Mouse (Mus musculus) A20 (cell line): ENCODE measurements at regions not wholly inside any gene's neighbourhood (a gene's known extent, or its start where the extent isn't known, plus 50 kb on each side); places are given as distances from the start of the nearest gene placed in this dataset.
"Not testable (repeated sequence)": the region's sequence is repeated elsewhere in the genome, so short reads cannot be mapped to it uniquely, and the experiment has no call there.

Experiments used
- DNase-seq: peaks from one replicate; pipeline ENCODE4 v3.0.0-alpha.2; 2011; ENCODE audit warnings: low read depth, low spot score

- DNase-seq: no peak
Observed at GRCm38 (mm10) chr4:110038696-110039095, 60.8 kb downstream of the Dmrta2 start.

DNA sequence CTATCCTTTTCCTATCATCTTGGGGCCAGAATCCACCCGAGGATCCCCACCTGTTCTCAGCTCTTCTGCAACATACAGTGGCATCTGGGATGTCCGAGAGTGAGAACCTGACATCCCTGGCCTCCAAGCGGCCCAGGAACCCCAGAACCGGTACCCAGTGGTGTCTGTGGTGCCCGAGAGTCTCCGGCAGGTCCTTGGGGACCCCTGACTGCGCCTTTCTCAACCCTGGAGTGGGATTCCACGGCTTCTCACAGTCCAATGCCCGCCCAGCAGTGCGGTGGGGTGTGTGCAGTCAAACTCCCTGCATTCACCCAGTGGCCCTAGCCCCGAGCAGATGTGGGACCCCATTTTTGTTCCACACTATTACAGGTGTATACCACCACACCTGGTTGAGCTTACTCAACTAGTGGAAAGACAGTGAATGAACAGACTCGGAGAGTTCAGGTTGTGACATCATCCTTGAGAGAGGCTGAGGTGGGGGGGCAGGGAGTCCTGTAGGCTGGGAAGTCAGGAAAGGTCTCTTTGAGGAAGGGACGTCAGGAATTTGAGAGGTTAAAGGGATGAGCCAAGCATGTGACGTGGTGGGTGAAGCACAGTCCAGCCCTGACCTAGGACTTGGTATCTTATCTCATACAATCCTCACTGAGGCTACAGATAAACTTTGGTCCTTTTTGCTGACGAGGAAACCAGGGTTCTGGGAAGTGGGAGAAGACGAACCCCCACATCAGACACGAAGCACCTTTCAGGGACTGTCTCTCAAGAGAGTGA, 67.2 kb downstream of the Dmrta2 start:
- no peak for DNase-seq

- no peak for DNase-seq
Observed at GRCm38 (mm10) chr4:110045651-110046269, 67.9 kb downstream of the Dmrta2 start.

DNA sequence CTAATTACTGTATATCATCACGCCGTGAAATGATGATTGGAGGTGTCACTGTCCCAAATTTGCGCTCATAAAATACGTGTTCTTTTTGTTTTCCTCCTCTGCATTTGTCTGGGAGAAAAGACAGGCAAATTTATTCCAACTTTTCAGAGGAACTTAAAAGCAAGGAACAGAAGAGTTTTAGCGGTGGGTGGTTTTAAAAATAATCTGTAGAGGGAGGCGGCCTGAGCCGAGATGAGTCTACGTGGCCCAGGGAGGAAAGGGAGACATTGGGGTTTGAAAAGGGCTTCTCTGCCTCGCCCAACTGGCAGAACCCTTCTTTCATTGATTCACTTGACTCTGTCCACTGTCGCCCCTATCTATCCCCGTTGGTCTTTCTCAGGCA, 68.4 kb downstream of the Dmrta2 start:
- DNase-seq: no peak

- DNase-seq: peak; percentile 45
Observed at GRCm38 (mm10) chr4:110050393-110051280, 72.8 kb downstream of the Dmrta2 start.

- DNase-seq: no peak
Observed at GRCm38 (mm10) chr4:110051281-110051665, 73.4 kb downstream of the Dmrta2 start.

DNA sequence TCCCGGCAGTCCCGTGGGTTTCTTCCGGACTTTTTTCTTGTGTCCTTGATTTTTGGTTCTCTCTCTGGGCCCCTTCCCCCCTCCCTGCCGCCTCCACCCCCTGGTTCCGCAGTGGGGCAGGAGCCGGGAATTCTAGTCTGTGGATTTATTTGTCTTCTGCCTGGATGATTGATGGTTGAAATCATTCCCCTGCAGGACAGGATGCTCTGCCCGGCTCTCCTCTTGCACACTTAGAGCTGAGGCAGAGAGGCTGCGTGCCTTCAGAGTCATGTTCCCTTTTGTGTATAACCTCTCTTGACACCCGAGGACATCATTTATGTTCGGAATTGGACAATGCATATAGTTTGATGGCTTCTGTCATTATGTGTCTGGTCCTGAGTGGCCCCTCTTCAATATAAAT, 74.0 kb downstream of the Dmrta2 start:
- DNase-seq: no peak

- no peak for DNase-seq
Observed at GRCm38 (mm10) chr4:110052998-110053397, 75.1 kb downstream of the Dmrta2 start.

DNA sequence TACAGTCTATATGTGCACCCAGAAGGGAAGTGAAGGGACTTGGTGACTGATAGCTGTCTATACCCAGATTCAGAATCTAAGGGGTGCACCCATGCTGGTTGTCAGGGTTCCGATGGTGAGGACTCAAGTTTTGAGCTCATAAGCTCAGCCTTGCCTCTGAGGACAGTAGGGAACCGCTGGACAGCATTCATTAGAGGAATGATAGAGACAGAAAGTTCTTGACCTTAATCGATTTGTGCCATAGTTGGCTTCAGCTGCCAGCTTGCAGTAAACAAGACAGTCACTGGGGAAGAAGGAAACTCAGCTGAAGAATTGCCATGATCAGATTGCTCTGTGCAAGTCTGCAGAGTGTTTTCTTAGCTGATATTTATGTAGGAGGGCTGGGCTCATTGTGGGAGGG, 96.0 kb downstream of the Dmrta2 start:
- DNase-seq: no peak

GRCm38 (mm10) chr4:110083371-110083770, 105.5 kb downstream of the Dmrta2 start:
- no peak for DNase-seq

DNA sequence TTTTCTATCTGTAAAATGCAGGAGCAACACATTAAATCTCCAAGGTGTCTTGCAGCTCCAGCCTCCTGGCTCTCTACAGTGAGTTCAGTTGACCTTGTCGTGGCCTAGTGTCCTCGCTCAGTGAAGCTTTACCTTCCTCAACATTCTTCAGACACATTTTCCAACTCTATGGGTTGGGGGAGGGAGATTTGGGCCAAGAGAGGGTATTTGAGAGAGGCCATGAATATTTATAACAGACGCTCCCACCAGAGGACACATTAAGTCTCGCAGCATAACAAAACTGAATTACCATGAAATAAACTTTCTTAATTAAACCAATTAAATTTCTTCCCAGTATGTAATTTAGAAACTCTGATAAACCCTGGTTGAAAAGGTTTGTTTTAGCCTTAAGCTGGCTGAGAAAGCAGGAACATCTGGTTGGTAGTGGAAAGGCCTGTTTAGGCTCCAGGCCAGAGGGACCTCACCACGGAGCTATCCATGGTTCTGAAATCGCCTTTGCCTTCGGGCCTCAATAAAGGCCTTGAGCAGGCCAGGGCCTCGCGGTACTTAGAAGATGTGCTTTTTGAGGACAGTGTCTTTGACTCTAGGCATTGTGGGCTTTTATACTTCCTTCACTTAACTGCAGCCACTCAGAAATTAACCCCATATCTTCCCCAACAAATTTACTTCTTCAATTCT, 109.9 kb downstream of the Dmrta2 start:
- peak; percentile 37 for DNase-seq

DNA sequence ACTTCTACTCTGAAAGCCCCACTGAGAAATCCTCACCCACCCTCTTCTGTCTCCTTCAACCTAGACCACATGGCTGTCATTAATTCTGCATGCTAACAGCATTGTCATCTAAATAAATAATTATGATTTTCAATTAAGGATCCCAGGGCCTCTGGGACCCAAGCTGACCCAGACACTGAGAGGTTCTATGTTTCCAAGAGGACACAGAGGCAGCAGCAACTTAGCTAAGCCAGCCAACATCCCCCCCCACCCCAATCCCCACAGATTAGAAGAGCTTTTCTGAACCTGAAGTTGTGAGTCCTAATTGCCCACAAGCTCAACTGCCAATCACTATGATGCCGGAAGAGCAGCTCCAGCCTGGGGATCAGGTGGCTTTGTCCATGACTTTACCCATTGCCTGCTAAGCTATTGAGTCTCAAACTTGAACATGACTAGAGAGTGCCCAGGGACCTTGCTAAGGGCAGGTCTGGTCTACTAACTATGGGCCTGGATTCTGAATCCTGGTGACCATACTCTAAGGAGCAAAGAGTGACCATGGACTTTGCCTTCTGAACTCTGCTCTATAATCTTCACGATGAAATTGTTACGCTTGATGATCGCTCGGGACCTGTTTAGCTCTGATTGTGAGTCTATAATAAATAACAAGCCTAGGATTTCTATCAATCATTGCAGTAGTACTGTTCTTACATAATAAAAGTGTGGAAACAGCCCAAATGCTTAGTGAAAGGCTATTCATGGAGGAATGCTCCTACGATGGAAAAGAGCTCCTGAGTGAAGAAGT, 115.4 kb downstream of the Dmrta2 start:
- no peak for DNase-seq

DNA sequence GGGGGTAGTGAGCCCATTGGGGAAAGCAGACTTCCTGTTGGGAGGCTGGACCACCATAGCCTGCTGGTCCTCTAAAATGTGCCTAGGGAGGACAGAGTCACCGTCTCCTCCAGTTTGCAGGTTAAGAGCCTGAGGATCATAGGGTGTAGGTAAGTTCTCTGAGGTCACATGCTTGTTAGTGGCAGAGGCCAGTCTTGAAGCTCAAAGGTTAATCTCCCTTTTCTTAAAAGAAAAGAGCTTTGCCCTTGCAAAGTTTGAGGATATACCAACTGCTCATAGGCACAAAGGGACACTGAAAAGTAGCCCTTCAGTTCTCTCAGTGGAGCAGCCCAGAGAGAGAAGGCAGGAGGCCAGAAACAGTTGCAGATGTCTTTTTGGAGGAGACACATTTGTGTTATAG, 116.7 kb downstream of the Dmrta2 start:
- no peak for DNase-seq

- no peak for DNase-seq
Observed at GRCm38 (mm10) chr4:110095760-110096593, 118.1 kb downstream of the Dmrta2 start.

DNA sequence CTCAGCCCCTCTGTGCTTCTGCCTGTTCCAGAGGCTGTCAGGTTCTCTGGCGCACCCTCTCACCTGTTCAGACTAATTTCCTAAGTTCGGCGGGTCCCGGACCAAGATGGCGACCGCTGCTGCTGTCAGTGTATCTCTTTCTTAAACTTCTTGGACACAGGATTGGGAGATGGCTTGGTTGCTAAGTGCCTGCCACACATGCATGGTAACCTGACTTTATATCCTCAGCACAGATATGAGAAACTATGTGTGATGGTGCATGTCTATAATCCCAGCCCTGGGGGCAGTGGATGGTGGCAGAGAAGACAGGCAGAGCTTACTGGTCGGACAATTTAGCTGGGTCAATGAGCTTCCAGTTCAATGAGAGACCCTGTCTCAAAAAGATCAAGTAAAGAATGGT, 126.3 kb downstream of the Dmrta2 start:
- not testable (repeated sequence) for DNase-seq

GRCm38 (mm10) chr4:110106620-110107243, 128.9 kb downstream of the Dmrta2 start:
- no peak for DNase-seq

DNA sequence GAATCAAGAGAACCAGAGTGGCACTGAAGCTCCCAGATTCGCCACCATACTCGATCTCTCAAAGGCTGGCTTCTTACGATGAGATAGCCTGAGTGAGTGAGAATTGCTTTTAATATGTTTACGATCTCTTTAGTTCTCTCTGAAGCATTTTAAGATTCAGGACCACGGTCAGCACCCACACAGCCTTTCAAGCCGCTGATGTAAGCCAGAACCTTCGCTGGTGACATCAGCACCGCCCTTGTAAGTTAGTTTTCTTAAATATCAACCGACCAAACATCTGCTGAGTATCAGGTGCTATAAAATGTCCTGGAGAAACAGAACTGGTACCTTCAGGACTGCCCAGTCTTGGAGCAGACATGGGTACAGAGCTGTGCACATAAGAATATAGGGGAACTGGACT, 141.6 kb downstream of the Dmrta2 start:
- peak; percentile 5 for DNase-seq

DNA sequence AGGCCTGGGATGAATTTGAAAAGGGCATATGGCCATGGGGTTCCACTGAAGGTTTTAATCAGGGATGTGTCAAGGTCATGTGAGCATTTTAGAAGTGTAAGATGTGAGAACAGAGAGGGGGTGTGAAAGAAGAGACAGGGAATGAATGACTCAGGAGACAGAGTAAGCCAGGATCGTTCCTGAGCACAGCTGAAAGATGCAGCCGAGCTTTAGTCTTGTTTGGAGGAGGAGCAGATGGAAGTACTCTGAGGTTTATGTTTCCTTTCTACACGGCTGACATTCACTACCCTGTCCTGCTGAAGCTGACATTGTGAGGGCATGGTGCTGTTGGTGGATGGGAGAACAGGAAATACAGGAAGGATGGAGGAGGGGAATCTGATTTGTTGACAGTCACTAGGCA, 142.0 kb downstream of the Dmrta2 start:
- DNase-seq: no peak

- DNase-seq: no peak
Observed at GRCm38 (mm10) chr4:110120761-110121160, 142.9 kb downstream of the Dmrta2 start.

DNA sequence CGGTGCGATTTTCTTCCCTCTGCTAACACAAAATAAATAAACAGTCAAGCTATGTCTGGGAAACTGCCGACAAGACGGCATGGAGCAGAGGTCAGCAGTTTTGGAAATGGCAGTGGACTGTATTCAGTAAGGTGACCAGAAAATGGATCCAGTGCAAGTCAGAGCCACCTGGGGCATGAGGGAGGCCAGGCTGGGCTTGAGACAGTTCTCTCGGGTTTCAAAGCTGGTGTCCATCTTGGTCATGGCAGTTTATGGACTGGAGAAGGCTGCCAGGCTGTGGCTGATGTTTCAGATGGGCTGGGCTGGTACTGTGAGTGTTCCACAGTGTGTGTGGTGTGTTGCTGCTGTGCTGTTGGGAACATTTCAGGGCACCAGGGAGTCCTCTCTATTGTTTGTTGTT, 143.6 kb downstream of the Dmrta2 start:
- no peak for DNase-seq
